Mouse (Mus musculus): ENCODE measurements around the gene 1700034J05Rik. TPM values are rescaled to one million over a fixed set of nuclear protein-coding genes. Genes with fewer than 3 reads are reported as not detected.

1700034J05Rik gene
- total RNA-seq, 2 experiments from 2014 or later: not detected

Other genes with a start within 250 kb of the 1700034J05Rik start
- gene Stk38l, start 229.4 kb downstream of the 1700034J05Rik start, total RNA-seq (2021): 10 to 100 TPM; 19.2 to 19.6 TPM
- 1 to 10 TPM; 8.2 to 9.6 TPM for gene Arntl2, start 158.4 kb downstream of the 1700034J05Rik start, total RNA-seq (2021)
- gene Smco2, start 104.3 kb downstream of the 1700034J05Rik start, total RNA-seq (2021): not detected
- gene Ppfibp1, start 65.9 kb downstream of the 1700034J05Rik start, total RNA-seq (2021): 10 to 100 TPM; 56.8 to 61.1 TPM
- 1 to 10 TPM; 2.3 to 2.6 TPM for gene Rep15, start 78.2 kb upstream of the 1700034J05Rik start, total RNA-seq (2021)
- gene Mrps35, start 88.3 kb upstream of the 1700034J05Rik start, total RNA-seq (2021): 10 to 100 TPM; 35.9 to 42.5 TPM
- 1 to 10 TPM in 1 of 2 experiments, under 1 TPM in 1; 0.45 to 1.1 TPM for gene Mansc4, start 132.6 kb upstream of the 1700034J05Rik start, total RNA-seq (2021)
- 10 to 100 TPM; 21.9 to 23.8 TPM for gene Klhl42, start 137.0 kb upstream of the 1700034J05Rik start, total RNA-seq (2021)